Comparison of ENCODE assay signal across 1 mouse cellular context in genomic region chr11:58954420-58955142, GRCm38 (mm10).
TF ChIP-seq lines count a peak whose summit lies in the region.

Gene Hist3h2a (plus strand): TSS chr11:58954685.
Gene Trim17 (plus strand): TSS chr11:58954685.

TF ChIP-seq in myocyte, 11 proteins besides CTCF, POLR2A, EP300 and RAD21 (continued from another document):
- no peak for TF ChIP-seq CEBPB (IDR thresholded peaks at IDR 0.05; ENCODE audit: insufficient read depth, poor library complexity, severe bottlenecking)
- no peak for TF ChIP-seq TCF12 (IDR thresholded peaks at IDR 0.05; ENCODE audit: insufficient read depth, poor library complexity, severe bottlenecking)
- TF ChIP-seq MYOD1 (IDR thresholded peaks at IDR 0.05; ENCODE audit: control insufficient read depth in 1 of 3, insufficient read length in 2 of 3, low read depth in 2 of 3): no peak
